Mouse (Mus musculus) lung, postnatal 36 days (tissue): ENCODE data around the gene Taf12.

Source experiments
- DNase-seq: peaks from one replicate; pipeline ENCODE4 v3.0.0; 2022; ENCODE audit warnings: mixed read lengths

The Taf12 gene

DNA sequence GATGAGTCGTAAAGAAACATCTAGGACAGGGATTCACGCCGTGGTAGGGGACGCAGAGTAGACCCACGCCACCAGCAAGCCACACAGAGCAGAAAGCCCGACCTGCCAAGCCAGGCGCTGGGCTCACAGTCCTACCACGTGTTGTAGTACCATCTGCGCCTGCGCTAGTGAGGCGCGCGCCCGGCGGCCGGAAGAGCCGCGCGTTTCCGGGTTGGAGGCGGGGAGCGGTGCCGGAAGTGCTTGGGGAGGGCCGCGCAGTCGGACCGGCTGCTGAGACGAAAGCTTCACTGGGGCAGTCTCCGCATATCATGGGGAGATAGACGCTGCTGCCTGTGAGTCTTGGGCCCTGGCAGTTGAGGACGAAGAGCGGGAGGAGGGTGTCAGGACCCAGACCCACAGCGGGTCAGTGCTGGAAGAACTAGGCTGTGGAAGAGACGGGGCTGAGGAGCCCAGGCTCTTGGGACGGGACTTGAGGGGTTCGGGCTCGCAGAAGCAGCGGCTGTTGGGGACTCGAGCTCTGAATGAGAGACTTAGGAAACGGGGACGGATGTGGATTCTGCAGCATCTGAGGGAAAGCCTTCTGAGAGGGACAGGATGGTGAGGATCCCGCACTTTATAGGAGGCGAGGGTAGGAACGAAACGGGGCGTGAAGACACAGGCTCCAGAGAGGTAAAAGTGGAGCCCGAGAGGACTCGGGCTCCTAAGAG is at the start of gene Taf12:
Taf12 (plus strand) TSS at position 220 of the 707 bp plus-strand sequence.
- peak; percentile 93 for DNase-seq

- no peak for DNase-seq
These were observed 43.8 kb upstream of the Taf12 start for GRCm38 (mm10) chr4:132230422-132230821.

GRCm38 (mm10) chr4:132234710-132235109 is 39.5 kb upstream of the Taf12 start:
- no peak for DNase-seq

DNA sequence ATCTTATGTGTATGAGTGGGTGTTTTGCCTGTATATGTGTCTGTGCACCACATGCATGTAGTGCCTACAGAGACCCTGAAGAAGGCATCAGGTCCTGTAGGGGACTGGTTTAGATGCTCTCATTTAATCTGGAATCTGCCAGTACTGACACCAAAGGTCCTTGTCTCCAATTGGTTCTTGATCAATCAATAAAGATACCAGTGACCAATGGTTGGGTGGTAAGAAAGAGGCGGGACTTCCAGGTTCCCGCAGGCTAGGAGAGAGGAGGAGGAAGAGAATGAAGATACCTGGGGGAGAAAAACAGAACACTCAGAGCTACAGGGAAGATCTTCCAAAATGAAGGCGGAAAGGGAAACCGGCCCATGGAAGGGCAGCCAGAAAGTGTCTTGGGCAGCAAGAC is 35.8 kb upstream of the Taf12 start:
- no peak for DNase-seq

- no peak for DNase-seq
These were observed 33.8 kb upstream of the Taf12 start for GRCm38 (mm10) chr4:132240367-132240766.

DNA sequence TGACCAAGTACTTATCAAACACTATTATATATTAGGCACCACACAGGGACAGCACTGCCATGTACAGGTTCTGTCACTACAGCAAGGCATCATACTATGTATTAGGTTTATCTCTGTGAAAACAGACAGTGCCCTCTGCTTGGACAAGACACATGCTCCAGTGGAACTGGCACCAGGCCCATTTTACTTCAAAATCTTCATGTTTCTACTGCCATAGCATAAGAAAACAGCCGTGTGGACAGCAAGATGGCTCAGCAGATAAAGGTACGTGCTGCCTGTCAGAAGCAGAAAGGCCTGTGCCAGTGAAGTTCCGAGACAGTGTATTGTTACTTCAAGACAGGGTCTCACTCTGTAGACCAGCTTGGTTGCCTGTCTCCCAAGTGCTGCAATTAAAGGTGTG is 33.0 kb upstream of the Taf12 start:
- no peak for DNase-seq

GRCm38 (mm10) chr4:132245643-132246042 is 28.5 kb upstream of the Taf12 start:
- DNase-seq: no peak

DNA sequence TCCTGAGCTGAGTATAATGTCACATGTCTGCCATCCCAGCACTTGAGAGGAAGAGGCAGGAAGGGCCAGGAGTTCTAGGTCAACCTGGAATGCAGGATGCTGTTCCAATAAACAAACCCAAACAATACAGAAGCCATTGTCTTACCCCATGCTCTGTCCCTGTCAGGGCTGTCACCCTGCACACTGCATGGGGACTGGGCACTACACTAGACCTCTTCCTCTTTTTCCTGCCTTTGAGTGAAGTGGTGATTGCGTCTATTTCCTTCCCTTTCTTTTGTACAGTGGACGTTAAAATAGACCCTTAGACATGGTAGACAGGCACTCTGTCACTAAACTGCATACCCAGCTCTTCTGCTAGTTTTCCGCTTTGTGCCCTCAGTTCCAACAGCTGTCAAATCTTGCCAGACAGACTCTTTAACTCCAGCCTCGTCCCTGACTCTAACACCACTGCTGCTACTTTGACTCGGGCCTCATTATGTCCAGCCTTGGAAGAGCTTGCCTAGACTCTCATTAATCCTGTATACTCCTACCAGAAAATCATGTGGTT is 26.7 kb upstream of the Taf12 start:
- peak; percentile 42 for DNase-seq

DNA sequence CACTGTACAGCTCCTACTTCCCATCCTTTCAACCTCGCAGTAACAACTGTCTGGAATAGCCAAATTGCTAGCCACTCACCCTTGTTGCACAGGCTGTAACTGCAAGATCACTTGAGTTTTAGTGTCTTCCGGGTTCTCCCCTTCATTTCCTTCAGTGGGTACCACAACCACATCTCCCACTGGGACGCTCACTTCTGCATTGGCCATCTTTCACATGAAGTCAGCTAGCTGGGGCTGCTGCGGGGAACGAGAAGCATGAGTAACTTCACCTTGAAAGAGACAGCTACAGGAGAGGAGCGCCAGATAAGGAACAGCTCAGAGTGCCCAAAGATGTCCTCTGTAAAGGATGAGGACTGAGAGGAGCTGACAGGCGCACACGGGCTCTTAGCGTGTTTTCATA is 22.6 kb upstream of the Taf12 start:
- peak; percentile 12 for DNase-seq

GRCm38 (mm10) chr4:132253128-132253527 is 21.0 kb upstream of the Taf12 start:
- DNase-seq: no peak

- DNase-seq: no peak
These were observed 20.6 kb upstream of the Taf12 start for GRCm38 (mm10) chr4:132253622-132254021.

DNA sequence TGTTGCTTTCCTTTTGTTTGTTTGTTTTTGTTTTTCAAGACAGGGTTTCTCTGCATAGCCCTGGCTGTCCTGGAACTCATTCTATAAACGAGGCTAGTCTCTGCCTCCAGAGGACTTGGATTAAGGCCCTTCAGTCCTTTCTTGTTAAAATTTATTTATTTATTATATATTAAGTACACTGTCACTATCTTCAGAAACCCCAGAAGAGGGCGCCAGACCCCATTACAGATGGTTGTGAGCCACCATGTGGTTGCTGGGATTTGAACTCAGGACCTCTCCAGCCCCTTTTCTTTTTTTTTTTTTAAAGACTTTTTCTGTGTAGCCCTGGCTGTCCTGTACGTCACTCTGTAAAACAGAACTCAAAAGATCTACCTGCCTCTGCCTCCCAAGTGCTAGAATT is 19.2 kb upstream of the Taf12 start:
- DNase-seq: no peak

GRCm38 (mm10) chr4:132256384-132256783 is 17.8 kb upstream of the Taf12 start:
- DNase-seq: no peak

DNA sequence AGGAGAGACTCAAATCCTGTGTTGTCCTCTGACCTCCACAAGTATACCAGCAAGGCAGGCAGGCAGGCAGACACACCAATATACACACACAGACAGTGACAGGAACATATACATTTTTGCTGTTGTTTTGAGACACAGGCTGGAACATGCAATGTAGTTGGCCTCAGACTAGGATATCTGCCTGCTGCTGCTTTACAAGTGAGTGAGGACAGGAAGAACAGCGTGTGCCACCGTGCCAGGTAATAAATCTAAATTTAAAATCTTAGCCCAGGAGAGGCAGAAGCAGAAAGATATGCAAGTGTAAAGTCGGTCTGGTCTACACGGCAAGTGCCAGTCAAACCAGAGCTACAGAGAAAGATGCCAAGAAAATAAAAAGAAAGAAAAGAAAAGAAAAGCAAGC is 14.9 kb upstream of the Taf12 start:
- no peak for DNase-seq

GRCm38 (mm10) chr4:132260404-132261379 is 13.5 kb upstream of the Taf12 start:
- peak; percentile 43 for DNase-seq

DNA sequence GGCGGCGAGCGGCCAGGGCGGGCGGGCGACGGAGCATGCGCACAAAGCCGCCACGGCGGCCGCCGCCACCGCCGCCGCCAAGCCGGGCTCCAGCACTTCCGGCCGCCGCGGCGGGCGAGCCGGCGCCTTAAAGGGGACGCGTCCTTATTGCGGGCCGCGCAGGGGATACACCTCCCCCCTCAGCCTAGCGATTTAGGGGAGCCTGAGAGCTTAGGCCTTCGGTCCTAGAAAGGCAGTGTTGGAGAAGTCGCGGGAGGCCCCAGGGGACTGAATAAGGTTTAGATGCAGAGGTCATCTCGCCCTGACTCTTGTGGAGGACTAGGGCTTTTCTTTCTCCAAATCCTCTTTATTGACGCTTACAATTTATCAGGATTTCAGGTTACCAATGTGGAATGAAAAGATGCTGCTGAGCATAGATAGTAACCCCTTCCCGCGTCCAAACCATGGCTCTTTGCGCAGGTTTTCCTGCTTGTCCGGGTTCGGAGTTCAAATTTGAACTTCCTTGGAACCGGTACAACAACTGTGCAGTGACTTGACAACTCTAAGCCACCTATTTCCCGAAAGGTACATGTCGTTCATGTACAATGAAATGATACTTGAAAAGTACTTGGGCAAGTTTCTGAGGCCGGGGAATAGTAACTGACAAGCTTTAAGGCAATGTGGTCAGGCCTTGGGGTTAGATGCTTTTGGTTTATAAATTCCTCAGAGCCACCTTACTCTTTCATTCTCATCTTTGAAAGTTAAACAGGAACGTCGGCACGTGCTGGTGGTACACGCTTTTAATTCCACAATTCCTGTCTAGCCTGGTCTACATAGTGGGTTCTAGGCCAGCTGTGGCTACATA is 12.4 kb upstream of the Taf12 start, which contains the start of gene Gmeb1:
Gmeb1 (minus strand) TSS at position 89 of the 844 bp plus-strand sequence.
- DNase-seq: peak; percentile 77

GRCm38 (mm10) chr4:132262358-132262616 is 11.9 kb upstream of the Taf12 start:
- DNase-seq: no peak

GRCm38 (mm10) chr4:132263313-132263712 is 10.9 kb upstream of the Taf12 start:
- DNase-seq: no peak

DNA sequence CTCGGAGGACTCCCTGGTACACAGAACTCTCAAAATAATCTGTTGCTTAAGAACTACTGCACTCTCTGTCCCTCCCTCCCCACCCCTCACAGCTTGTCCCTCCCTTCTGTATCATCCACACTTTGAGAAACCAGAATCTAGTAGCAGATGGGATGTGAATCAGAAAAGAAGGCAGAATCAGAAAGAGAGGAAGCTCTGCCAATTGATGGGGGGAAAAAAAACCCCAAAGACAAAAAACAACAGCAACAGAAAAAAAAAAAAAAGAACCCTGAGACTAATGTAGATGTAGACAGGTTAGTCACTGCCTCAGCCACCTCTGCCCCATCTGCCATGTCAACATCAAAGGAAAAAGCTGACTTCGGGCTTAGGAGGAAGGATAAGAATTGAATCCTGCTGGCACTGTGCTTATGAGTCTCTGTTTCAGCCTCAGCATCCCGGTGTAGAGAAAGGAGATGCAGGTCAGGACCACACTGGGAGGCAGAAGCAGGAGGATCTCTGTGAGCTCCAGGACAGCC is 7.3 kb upstream of the Taf12 start:
- DNase-seq: no peak

GRCm38 (mm10) chr4:132268871-132269739 is 5.1 kb upstream of the Taf12 start:
- DNase-seq: peak; percentile 32

- peak; percentile 92 for DNase-seq
These were observed 4.2 kb upstream of the Taf12 start for GRCm38 (mm10) chr4:132269740-132270560.
